Mouse (Mus musculus): ENCODE data around the gene Gm4181.

- TF ChIP-seq CTCF (IDR thresholded peaks at IDR 0.05; ENCODE audit: low read depth, low read length) (no peak), GATA1 (IDR thresholded peaks at IDR 0.05; ENCODE audit: borderline replicate concordance, low read length) (no peak)
Measured at GRCm38 (mm10) chr14:51611210-51611609, 24.3 kb downstream of the Gm4181 start, which contains the start of gene Gm17078.

Measured in G1E (cell line).